Mouse (Mus musculus): ENCODE measurements at regions not wholly inside any gene's neighbourhood (a gene's known extent, or its start where the extent isn't known, plus 50 kb on each side); places are given as distances from the start of the nearest gene placed in this dataset.

DNA sequence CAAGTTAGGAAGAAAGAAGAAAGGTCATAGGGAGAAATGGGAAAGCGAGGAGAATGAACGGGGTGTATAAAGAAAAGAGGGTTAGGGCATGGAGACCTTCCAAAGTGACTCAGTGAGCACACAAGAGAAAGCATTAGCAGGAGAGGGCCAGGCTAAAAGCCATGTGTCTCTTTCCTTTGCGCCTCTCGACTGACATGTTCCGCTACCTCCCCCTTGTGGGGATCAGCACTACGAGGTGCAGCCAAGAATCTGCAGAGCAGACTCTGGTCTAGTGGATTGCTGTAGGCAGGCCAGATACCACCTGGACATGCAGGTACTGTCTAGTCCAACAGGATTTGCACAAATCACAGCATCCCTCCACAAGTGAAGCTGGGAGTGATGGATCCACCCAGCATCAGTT, 54.0 kb downstream of the Kcna5 start:
- peak in 1 of 2 experiments; percentile 23 for DNase-seq (ENCODE audit: low spot score in 2 of 2)

DNA sequence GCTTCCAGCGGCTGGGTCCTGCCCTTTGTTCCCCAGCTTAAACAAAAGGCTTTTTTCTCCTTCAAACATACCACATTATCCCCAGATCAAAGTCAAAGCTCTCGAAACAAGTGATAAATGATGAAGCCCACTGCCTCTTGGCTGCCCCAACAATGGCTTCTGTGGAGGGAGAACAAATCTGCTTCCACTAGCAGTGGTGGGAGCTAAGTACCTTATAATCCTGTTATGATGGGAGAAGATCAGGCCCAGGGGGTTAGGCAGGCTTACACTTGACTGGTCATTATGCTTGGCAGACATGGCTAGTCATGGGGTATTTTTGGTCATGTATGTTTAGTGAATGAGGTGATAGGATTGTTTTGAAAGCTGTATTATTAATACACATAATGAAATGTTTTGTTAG, 57.7 kb downstream of the Kcna5 start:
- no peak for DNase-seq (ENCODE audit: low spot score in 2 of 2)

DNA sequence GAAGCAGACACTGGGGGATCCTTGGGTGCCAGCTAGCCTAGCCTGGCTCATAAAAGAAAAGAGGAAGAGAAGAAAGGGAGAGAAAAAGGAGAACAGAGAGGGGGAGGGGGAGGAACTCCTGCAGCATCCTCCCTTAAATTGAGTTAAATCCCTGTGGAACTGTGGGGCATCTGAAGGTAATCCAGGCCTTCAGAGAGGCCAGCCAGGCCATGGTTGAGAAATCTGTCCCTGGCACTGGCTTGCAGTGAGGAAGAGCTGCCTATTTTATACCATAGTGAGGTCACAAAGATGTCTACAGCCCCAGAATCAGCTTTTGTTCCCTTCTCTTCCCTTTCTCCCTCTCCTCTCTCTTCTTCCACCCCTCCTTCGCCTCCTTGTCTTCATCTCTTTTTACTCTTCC, 58.5 kb downstream of the Kcna5 start:
- DNase-seq (ENCODE audit: low spot score in 2 of 2), result no peak

DNA sequence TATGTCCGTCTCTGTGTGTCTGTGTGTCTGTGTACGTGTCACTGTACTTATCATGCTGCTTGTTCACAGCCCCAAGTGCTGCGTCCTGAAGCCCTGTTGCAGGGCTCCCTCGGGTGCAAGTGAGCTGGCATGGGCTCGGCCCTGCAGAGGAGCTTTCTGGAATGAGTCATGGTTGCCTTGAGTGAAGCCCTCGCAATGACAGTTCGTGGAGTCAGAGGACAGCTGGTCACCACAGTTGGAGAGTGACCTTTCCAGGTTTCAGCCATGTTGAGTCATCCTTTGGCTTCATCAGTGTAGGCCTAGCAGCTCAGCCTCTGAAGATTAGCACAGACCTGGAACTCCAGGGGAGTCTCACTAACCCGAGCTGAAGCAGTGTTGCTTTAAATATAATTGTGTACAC, 59.7 kb downstream of the Kcna5 start:
- no peak for DNase-seq (ENCODE audit: low spot score in 2 of 2)

DNA sequence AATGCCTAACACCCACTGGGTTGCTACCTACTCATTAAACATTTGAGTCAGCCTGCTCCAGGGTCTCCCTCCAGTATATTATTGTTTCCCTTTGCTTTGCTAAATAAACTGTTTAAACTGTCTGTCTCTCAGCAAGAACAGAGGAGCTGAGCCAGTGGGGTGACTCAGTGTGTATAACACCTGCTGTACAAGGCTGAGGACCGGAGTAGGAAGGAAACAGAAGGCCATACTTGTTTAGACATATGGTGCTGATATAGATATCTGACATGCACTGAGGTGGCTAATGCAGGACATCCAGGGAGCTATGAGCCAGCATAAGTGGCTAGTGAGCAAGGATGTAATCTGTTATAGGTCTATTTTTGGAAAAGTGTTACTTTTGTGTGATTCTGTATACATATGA, 81.5 kb downstream of the Kcna5 start:
- peak in 1 of 2 experiments; percentile 51 for DNase-seq (ENCODE audit: low spot score in 2 of 2)

DNA sequence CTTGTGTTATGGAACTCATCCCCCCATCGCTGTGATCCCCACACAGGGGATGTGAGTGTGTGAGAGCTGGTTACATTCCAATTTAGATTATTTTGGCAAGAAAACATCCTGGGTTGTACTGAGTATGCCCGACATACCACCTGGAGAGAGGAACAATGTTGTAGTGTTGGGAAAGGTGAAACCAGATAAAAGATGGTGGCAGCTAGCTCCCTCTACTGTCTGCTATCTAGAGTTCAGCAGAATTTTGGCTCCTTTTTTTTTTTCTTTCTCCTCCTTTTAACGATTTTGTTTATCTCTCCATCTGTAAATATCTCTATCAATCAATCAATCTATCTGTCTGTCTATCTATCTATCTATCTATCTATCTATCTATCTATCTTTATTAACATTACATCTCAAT, 89.7 kb downstream of the Kcna5 start:
- no peak for DNase-seq (ENCODE audit: low spot score in 2 of 2)

DNA sequence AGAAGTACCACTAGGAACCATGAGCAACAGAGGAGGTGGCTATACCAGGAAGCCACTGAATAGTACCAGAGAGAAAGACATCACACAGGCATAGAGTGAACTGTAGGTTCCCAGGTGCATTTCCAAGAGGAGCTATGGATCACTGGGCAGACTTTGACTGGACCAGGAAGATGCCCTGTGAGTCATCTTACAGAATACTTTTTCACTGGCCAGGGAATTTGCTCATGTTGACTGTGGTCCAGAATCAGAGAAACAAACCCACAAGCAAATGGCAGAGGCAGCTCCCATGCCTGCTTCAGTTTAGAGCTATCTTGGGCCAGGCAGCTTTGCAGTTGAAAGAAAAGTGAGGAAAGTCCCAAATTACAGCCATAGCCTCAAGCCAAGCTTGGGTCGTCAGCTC, 95.0 kb downstream of the Kcna5 start:
- DNase-seq (ENCODE audit: low spot score in 2 of 2), result no peak

DNA sequence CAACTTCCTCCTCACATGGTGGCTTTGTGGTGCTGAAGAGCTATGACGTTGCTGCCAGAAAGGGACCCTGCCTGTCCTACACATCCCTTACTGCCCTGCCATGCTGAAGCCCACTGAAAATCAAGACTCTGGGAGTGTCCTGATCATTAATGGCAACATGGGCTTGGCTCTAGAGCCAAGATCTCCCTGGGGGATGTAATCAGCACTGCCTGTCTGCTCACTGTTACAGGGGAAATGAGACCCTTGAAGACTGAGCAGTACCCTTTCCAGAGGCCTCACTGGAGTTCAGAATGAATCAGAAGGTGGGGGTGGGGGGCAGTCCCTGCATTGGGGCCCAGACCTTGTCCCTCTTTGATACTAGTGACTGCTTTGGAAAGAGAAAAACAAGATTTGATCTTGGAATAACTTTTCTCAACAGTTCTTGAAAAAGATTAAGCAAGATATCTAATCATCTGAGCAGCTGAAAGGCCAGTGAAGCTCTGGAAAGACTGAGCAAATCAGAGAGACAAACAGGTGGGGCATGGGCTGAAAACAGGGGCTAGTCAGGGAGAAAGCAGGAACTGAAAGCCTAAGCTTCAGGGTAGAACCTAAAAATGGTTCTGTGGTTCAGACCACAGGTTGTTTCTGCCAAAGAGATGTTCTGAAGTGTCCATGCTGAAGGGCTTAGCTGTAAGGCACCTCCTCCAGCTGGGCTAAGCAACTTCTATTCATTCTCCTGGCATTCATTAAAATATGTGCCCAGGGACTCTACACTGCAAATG, 97.1 kb downstream of the Kcna5 start:
- no peak for DNase-seq (ENCODE audit: low spot score in 2 of 2)

DNA sequence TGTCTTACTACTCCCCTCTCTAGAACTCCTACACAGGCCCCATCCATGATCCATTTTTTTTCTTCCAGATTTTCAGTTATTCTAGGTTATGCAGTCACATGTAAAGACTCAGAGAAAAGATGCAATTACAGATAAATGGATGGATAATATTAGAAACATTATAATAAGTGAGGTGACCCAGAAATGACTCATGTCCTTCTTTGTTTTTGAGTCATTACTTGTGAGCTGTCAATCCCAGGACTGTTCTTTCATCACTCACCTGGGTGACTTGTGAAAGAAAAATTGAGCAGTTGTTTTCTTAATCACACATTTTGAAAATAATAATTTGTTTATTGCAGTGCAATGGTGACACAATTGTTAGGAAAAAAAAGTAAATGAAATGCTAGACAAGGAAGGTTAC, 108.0 kb downstream of the Kcna5 start:
- DNase-seq (ENCODE audit: low spot score in 2 of 2), result no peak

DNA sequence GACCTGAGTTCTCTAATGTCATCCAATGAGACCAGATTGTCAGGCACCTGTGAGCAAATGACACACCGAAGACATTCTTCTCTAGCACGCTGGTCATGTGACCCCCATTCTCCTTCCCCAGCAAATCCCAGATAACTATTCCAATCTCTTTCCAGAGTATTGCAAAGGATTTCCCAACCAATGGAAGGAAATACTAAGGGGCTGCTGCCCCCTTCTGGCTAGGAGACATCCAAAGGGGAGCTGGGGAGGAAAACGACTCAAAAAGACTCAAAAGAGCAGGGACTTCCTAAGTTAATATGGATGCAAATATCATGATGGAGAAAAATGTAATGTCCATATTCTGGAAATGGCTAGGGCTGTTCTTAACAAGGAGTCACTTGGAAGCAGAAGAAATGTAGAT, 129.5 kb downstream of the Kcna5 start:
- no peak for DNase-seq (ENCODE audit: low spot score in 2 of 2)

DNA sequence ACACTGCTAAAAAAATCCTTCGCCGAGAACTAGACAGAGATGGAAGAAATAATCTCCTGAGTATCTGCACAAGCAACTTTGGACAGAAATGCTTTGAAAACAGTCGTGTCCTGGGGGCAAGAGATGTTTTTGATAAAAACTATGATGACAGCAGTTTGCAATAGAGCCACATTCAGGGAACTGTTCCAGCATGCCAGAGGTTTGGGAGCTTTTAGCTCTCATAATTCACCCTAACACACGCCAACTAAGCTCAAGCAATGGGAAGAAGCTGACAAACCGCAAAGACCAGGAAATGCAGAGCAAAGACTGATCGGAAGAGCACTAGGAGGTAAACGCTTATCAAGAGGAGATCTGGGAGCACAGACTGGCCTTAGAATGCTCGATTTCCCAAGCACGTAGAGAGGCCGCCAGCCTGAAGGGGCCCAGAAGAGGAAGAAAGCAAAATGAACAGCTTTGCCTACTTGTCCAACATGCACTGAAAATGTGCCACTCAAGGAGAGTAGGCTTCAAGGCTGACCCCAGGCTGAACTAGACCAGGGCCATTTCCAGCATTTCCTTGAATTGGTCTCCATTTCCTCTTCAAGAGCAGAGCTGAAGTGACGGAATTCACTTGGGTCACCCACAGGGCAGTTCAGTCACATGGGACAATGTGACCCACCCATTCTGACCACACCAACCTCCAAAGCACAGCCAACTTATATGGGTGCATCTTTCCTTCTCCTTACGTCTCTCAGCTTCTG, 130.7 kb downstream of the Kcna5 start:
- no peak for DNase-seq (ENCODE audit: low spot score in 2 of 2)

DNA sequence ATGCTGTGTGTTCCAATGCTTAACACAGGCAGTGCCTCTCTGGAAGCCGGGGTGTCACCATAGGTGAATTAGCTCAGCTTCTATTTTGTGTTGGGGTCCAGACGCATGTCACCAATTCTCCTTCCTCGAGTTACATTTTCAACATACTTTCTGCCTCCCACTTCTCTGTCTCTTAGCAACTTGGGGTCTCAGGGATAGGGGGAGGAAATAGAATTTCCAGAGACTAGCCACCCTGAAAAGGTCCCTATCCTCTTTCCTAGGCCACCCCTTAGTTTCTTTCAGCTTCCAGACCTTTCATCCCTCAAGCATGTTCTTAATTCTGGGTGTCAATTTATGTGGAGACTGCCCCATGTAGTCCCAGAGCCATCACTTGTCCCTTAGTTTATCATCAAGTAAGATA, 135.6 kb downstream of the Kcna5 start:
- no peak for DNase-seq (ENCODE audit: low spot score in 2 of 2)

DNA sequence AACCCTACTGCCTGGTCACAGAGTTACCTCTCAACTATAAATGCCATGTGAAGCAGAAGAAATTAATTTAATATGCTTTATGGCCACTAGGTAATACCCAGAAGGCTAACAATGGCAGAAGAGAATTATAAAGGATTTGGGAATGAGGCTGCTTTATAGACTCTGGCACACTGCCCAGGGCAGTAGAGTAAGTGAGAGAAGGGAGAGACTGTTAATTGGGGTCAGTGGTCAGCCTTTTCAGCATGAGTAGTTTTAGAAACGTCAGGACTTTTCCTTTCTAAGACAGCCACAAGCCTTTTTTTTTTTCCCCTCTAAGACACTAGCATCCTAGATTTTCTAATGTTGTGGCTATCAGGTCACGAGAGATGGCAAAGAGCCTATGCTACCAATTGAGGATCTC, 136.6 kb downstream of the Kcna5 start:
- no peak for DNase-seq (ENCODE audit: low spot score in 2 of 2)

DNA sequence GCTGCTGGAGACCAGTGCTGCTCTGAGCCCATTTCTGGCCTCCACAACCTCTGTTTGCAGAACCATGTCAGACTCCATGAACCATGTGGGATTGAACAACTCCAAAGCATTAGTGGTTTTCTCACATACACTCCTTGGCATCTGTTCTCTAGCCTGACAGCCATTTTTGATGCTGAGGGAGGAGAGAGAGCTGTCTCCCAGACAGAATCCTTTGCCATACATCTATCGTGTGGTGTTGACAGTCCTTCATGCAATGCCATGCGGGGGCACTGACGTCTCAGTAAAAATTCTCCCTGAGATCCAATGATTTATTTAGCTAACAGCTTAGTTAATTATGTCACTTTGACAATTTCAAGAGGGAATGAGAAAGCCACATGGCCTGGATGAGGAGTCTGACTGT, 140.2 kb downstream of the Kcna5 start:
- DNase-seq (ENCODE audit: low spot score in 2 of 2), result no peak

DNA sequence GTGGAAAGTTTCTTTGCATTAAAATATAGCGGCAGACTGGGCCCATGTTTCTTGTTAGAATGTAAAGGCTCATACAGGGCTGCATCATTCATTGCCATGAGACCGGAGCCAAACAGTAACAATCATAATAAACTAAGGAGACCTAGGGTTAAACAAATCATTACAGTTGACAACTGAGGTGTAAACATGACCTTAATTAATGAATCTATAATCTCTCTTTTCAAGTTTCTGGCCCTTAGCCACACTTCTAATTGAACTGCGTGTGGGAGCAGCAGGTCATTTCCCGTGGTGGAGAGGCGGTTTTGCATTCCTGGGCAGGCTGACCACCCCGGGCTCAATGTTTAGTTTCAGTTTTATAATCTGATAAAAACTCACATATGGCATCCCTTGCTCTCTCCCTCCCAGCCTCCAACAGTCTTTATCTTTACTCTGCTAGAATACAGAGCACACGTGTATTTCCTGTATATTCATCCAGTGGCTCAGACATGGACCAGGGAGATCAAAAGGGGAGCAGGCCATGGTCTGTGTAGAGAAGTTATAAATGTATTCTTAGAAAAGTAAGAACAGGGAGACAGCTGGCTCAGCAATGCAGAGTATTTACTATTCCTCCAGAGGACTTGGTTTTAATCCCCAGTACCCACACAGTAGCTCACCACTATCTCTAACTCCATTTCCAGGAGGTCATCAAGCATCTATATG, 141.0 kb downstream of the Kcna5 start:
- peak in 1 of 2 experiments; percentile 0 for DNase-seq (ENCODE audit: low spot score in 2 of 2)

DNA sequence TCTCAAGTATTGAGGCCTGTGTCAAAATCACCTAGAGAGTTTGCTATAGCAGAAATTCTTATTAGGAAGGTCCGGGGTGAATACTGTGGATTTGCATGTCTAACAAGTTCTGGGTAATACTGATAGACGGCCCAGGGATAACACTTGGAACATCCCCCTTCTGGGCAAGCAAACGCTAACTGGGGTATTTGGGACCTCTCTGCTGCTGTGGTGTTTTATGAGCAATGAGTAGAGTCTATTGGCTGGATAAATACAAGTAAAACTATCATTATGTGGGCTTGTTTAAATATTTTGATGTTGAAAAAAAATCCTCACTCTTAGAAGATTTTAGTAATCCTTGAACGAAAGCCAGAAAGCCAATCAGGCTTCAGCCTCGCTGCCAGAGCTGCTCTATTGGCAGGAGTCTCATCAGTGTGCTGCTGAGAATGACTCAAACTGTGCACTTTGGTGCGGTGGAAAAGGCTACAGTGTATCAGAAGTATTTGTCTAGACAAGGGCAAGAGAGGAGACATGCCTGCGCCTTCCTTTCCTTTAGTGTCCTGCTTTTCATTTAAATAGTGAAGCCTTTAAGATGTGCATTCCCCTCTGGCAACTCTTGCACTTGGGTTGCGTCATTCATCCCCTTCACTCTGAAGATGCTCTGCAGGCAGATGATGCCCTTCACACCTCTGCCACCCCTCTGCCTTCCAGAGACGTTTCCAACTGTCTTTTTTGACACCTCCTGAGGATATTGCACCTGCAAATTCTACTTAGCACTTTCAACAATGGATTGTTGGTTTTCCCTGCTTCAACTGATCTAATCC, 150.8 kb downstream of the Kcna5 start:
- DNase-seq (ENCODE audit: low spot score in 2 of 2), result peak in 1 of 2 experiments; percentile 20

DNA sequence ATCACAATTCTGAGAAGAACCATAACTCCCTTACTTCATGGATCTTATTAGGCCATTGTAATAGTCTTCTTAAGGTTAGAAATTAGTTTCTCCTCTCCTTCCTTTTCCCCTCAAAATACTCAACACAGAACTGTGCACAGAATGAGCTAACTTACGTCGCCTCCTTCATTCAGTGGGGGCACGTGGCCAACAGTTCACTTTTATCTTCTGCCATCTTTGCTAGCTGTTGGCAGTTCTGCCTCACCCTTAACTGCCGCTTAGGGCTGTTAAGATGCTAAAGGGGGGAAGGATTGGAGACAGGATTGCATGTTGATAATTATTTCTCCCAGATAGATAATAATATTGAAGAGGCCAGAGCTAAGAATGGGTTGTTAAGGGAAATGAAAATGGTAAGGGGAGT, 158.0 kb downstream of the Kcna5 start:
- no peak for DNase-seq (ENCODE audit: low spot score in 2 of 2)

DNA sequence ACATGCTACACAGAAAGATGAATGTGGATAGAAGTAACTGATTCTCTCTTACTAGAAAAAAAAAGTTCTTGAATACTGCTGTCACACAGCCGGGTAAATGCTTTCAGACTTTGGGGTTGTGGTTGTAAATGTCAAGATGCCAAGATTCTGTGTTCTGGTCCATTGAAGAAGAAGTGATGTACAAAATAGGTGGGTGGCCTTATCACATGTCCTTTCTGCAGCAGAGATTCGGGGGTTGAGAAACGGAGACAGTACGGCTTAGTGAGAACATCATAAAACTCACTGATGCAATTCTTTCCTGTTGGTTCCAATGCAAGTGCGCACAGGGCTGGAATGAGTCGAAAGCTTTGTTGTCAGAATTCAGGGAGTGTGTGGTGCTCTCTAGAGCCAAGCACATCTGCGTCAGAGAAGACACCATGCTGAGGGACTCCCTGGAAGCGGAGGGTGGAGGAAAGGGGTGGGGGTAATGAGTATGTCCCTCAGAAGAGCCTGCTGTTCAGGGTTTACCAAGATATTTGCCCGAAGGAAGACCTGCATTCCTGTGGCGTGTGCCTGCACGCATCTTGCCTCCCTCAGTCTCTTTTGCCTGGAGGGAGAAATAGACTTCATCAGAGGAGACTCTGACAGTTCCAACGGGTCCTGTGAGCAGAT, 160.1 kb downstream of the Kcna5 start:
- DNase-seq (ENCODE audit: low spot score in 2 of 2), result no peak

DNA sequence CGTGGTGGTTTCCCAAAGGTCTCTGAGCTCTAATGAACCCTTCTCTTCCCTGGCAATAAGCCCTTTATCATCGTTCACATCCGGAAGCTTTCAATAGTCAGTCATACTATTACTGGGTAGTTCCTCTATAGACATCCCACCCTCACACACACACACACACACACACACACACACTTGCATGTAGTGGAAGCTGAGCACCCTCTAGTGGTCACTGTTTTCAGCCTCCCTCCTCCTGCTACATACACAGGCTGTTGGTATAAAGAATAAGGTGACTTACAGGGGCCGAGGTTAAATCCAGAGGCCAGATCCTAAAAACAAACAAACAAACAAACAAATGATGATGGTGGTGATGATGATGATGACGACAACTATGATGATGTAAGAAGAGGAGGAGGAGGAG, 163.2 kb downstream of the Kcna5 start:
- DNase-seq (ENCODE audit: low spot score in 2 of 2), result peak in 1 of 2 experiments; percentile 57

DNA sequence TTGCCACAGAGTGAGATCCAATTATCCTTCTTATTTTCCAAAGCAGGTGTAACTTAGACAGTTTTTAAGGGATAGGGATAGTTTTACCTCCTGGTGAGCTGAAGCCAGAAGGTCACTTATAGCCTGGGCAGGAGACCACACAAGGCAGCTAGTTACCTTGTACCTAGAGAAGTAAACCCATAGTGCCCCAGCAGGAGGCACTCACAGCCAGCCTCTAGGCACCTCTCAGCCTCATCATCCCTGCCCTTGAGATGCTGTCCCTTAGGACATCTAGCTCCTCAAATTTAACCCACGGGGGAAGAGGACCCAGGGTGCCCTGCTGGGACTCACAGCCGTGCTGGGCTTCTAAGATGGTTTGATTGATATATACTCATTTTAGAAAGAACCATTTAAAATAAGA, 163.7 kb downstream of the Kcna5 start:
- DNase-seq (ENCODE audit: low spot score in 2 of 2), result no peak

DNA sequence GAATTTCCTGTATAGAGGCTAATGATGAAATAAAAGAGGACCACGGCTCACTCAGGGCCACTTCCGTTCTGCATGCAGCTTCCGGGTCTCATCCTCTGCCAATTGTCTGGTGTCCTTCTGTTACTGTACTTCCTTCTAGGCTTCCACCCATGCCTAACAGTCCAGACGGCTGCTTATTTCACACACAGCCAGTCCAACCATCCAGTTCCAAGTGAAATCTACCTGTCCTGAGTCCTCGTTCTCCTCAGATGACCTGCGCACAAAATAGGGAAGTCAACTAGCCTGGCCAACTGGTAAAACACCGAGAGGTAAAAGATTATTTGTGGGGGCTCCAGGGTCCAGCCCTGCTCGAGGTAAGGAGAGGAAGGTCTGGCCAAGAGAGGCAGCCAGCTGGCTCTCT, 169.7 kb downstream of the Kcna5 start:
- DNase-seq (ENCODE audit: low spot score in 2 of 2), result no peak

All from layer of hippocampus, adult 18-20 months (tissue).